9 mouse cellular contexts compared by ENCODE assay signal in the genomic region with DNA sequence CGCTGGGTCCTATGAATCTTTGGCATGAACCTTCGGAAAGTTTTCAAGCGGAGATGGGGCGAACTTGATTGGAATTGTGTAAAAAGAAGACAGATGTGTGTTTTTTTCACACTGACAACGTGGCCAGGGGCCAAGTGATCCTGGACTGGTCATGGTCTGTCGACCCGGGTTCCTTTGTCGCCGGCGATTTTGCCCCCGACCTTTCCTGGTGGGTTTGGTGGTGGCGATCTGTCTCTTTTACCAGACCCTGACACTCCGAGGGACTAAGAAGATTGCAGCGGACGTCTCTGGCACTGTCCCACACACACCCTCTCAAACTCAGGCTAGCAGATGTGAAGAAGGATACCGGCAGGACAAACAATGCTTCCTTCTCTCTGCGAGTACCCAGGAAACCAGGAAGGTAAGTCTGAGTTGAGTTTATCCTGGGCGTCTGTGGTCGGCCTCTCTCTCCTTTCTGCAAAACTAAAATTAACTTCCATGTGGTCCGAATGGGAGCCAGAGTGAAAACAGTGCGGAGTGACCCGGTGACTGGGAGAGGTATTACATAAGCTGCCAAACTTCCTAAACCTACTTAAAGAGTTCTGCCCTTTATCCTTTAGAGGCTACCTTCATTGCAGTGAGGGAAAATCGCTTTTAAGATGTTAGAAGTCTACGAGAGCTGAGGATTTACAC. TPM values are rescaled to one million over a fixed set of nuclear protein-coding genes. Genes with fewer than 3 reads are reported as not detected.
A peak's percentile ranks its signal among the peaks of the same experiment; 100 is the strongest.
DNase-seq lines count a peak whose midpoint lies in the region; ATAC-seq and TF ChIP-seq lines count a peak whose summit lies in the region.
"Had no signal": no experiment of that assay in that cellular context is flagged by ENCODE, and none has a peak within 500 bp of the region (broad histone marks: within the 10 kb centered on the region; RNA-seq: fewer than 3 reads in every experiment).

No protein-coding gene starts in this region.

- intact Hi-C loops in gastrocnemius, adult 2 months (cut with DNase I), result loop anchor here (5.0 kb wide), 1 partner anchor 36 kb away; no protein-coding TSS in a partner anchor

- H3K27ac ChIP-seq in spleen, adult 2 months (ENCODE audit: insufficient read depth, low read length), result peak overlapping the region; percentile 40
- H3K27ac ChIP-seq in gastrocnemius, adult 2 months, result peak overlapping the region; percentile 96
- H3K27ac ChIP-seq in hindbrain, embryonic 16.5 days (ENCODE audit: low read depth, low read length), result no peak overlapping the region
- no peak overlapping the region for H3K27ac ChIP-seq in liver, embryonic 14.5 days

- H3K36me3 ChIP-seq in spleen, adult 2 months (ENCODE audit: control insufficient read depth, insufficient read depth, low read length), result no peaks in the 10 kb centered on the region
- H3K36me3 ChIP-seq in hindbrain, embryonic 16.5 days (ENCODE audit: control insufficient read depth, insufficient read depth, low read length), result no peaks in the 10 kb centered on the region
- no peaks in the 10 kb centered on the region for H3K36me3 ChIP-seq in liver, embryonic 14.5 days (replicated peaks; ENCODE audit: control insufficient read depth, insufficient read depth, low read depth)

- H3K4me1 ChIP-seq in spleen, adult 2 months (ENCODE audit: control insufficient read depth, insufficient read depth, insufficient read length), result no peaks in the 10 kb centered on the region
- peaks cover 17% of the 10 kb centered on the region for H3K4me1 ChIP-seq in hindbrain, embryonic 16.5 days (ENCODE audit: control insufficient read depth, insufficient read depth, low read depth, low read length)
- H3K4me1 ChIP-seq in liver, embryonic 14.5 days (replicated peaks; ENCODE audit: control insufficient read depth in 2 of 2, insufficient read depth in 2 of 2, low read length in 1 of 2), result no peaks in the 10 kb centered on the region

- no peak for DNase-seq in spleen, adult 2 months (ENCODE audit: low read depth in 1 of 2, low spot score in 2 of 2)
- DNase-seq in spleen, adult 18-20 months, result no peak
- DNase-seq in gastrocnemius, adult 2 months, result peak; percentile 73
- DNase-seq in liver, embryonic 14.5 days (ENCODE audit: low read depth in 3 of 3, low spot score in 3 of 3), result no peak
- DNase-seq in ovary, postnatal 10 days (ENCODE audit: low spot score), result peak; percentile 19
- DNase-seq in right cerebral cortex, postnatal 36 days (ENCODE audit: low spot score in 2 of 2), result no peak

- peaks cover 9% of the 10 kb centered on the region for H3K27me3 ChIP-seq in spleen, adult 2 months (ENCODE audit: control insufficient read depth, insufficient read depth, low read length)
- H3K27me3 ChIP-seq in hindbrain, embryonic 16.5 days (replicated peaks; ENCODE audit: control insufficient read depth, insufficient read depth, low read length), result peaks cover 10% of the 10 kb centered on the region
- peaks cover 24% of the 10 kb centered on the region for H3K27me3 ChIP-seq in liver, embryonic 14.5 days (ENCODE audit: control insufficient read depth, insufficient read depth, low read length)

- peak overlapping the region; percentile 100 for H3K4me2 ChIP-seq in hindbrain, embryonic 16.5 days (ENCODE audit: low read length)
- peak overlapping the region; percentile 57 for H3K4me2 ChIP-seq in liver, embryonic 14.5 days (ENCODE audit: low read depth)

- no peaks in the 10 kb centered on the region for H3K9me3 ChIP-seq in hindbrain, embryonic 16.5 days (ENCODE audit: control insufficient read depth, low read length)
- H3K9me3 ChIP-seq in liver, embryonic 14.5 days (ENCODE audit: control insufficient read depth, low read length), result no peaks in the 10 kb centered on the region

- TF ChIP-seq CTCF in spleen, adult 2 months (IDR thresholded peaks at IDR 0.05; ENCODE audit: extremely low read depth, insufficient read depth, insufficient read length, insufficient replicate concordance), result no peak
- TF ChIP-seq CTCF in gastrocnemius, adult 2 months (IDR thresholded peaks at IDR 0.05), result no peak
- TF ChIP-seq CTCF in liver, embryonic 14.5 days (IDR thresholded peaks at IDR 0.05; ENCODE audit: low read depth), result no peak

- ATAC-seq in hindbrain, embryonic 16.5 days, result no peak
- no peak for ATAC-seq in liver, embryonic 14.5 days (ENCODE audit: insufficient read depth)
- ATAC-seq in erythroid progenitor cell, adult 5-6 weeks (replicated peaks; ENCODE audit: low FRiP score, poor library complexity, severe bottlenecking), result no peak

- WGBS in spleen, adult 2 months, result 18% methylated on average over 24 of the region's 24 CpGs
- WGBS in hindbrain, embryonic 16.5 days, result 13% methylated on average over 24 of the region's 24 CpGs
- 8% methylated on average over 24 of the region's 24 CpGs for WGBS in liver, embryonic 14.5 days (ENCODE audit: insufficient replicate concordance)

- TF ChIP-seq EP300 in liver, embryonic 14.5 days (IDR thresholded peaks at IDR 0.05; ENCODE audit: low read depth), result no peak

- peak overlapping the region; percentile 52 for H3K9ac ChIP-seq in hindbrain, embryonic 16.5 days (ENCODE audit: low read depth, low read length)
- H3K9ac ChIP-seq in liver, embryonic 14.5 days (replicated peaks), result no peak overlapping the region; the same call in 1 of the 2 replicates

- H3K4me3 ChIP-seq in spleen, adult 2 months (ENCODE audit: extremely low read depth, insufficient read depth, insufficient read length), result peak overlapping the region; percentile 50
- H3K4me3 ChIP-seq in gastrocnemius, adult 2 months, result peak overlapping the region; percentile 91
- peak overlapping the region; percentile 53 for H3K4me3 ChIP-seq in hindbrain, embryonic 16.5 days (ENCODE audit: low read length)
- peak overlapping the region; percentile 34 to 48 for H3K4me3 ChIP-seq in liver, embryonic 14.5 days (ENCODE audit: insufficient read depth in 1 of 2, low read depth in 2 of 2, low read length in 2 of 2)

- no peak for TF ChIP-seq POLR2A in spleen, adult 2 months (IDR thresholded peaks at IDR 0.05; ENCODE audit: low read depth, low read length)

RNA-seq across cellular contexts. Expression of gene Cped1, which starts 1.1 kb away (rescaled TPM):
- polyA plus RNA-seq in spleen, adult 2 months (2012; rRNA removed), result 1.8 and 2.7 TPM in 2 replicates
- 10 to 100 TPM; 22.4 to 24.5 TPM for total RNA-seq in gastrocnemius, adult 2 months (2021)
- 3.1 and 5.2 TPM in 2 replicates for polyA plus RNA-seq in hindbrain, embryonic 16.5 days (2015; fragmentation: Nextera tagmentation; extraction: Ambion mirVana)
- polyA plus RNA-seq in liver, embryonic 14.5 days (2012; rRNA removed), result 1.2 and 1.8 TPM in 2 replicates
- polyA plus RNA-seq in liver, embryonic 14.5 days (2014; fragmentation: Nextera tagmentation; extraction: Ambion mirVana), result 2.5 and 3.3 TPM in 2 replicates
- total RNA-seq in erythroid progenitor cell, adult 5-6 weeks (2015; ENCODE audit: low replicate concordance), result not detected in 2 replicates
- total RNA-seq in erythroid progenitor cell, adult 5-6 weeks (2017; ENCODE audit: low replicate concordance), result 0.26 and 0.53 TPM in 2 replicates
- total RNA-seq: MEL had no signal

RNA-seq across cellular contexts. Expression of gene Ing3, which starts 37.4 kb away (rescaled TPM):
- polyA plus RNA-seq in spleen, adult 2 months (2012; rRNA removed), result 5.4 and 5.6 TPM in 2 replicates
- total RNA-seq in gastrocnemius, adult 2 months (2021), result 1 to 10 TPM; 9.1 to 9.8 TPM
- polyA plus RNA-seq in hindbrain, embryonic 16.5 days (2015; fragmentation: Nextera tagmentation; extraction: Ambion mirVana), result 41.2 and 45.7 TPM in 2 replicates
- polyA plus RNA-seq in liver, embryonic 14.5 days (2012; rRNA removed), result 3.6 and 5.5 TPM in 2 replicates
- 16.1 and 16.6 TPM in 2 replicates for polyA plus RNA-seq in liver, embryonic 14.5 days (2014; fragmentation: Nextera tagmentation; extraction: Ambion mirVana)
- total RNA-seq in erythroid progenitor cell, adult 5-6 weeks (2015; ENCODE audit: low replicate concordance), result 21.0 and 31.4 TPM in 2 replicates
- 4.2 and 21.2 TPM in 2 replicates for total RNA-seq in erythroid progenitor cell, adult 5-6 weeks (2017; ENCODE audit: low replicate concordance)

Comparison
In these comparisons a context has a peak if more than half of its experiments do, and no peak if none do; other contexts are left out.
1. DNase-seq: peak in gastrocnemius, adult 2 months (single experiment) and ovary, postnatal 10 days (single experiment); none in spleen, adult 2 months (0 of 2), spleen, adult 18-20 months (0 of 2), liver, embryonic 14.5 days (0 of 3) and right cerebral cortex, postnatal 36 days (0 of 2).
2. H3K27ac ChIP-seq: peak in spleen, adult 2 months (single experiment) and gastrocnemius, adult 2 months (single experiment); none in hindbrain, embryonic 16.5 days (single experiment) and liver, embryonic 14.5 days (single experiment).
3. H3K4me3 ChIP-seq: peak in every context shown above with its lines; median percentile 91 in gastrocnemius, adult 2 months; 53 in hindbrain, embryonic 16.5 days; 50 in spleen, adult 2 months; 41 in liver, embryonic 14.5 days.